In the genomic region with DNA sequence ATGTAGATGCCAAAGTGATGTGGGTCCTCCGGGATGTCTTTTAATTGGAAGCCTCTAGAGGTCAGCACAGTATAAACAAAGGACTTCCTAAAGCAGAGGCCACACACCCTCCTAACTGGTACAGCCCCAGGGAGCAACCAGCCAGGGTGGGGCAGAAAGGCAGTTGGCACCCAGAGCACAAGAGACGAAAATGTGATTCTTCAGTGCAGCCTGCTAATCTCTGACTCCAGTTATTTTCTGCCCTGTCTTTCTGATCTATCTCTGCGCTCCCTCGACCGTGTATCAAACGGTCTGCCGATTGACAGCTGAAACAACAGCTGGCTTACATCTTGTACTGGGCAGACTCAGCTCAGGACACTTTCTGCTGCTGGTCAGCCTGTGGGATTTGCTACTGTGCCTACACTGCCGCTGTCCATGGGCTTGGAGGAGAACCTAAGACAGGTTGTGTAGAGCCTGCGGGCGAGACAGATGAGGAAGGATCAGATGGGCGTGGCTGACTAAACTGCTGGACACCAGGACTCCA, we compare ENCODE assay signal across 8 mouse cellular contexts. TPM values are rescaled to one million over a fixed set of nuclear protein-coding genes. Genes with fewer than 3 reads are reported as not detected.
DNase-seq lines count a peak whose midpoint lies in the region; ATAC-seq and TF ChIP-seq lines count a peak whose summit lies in the region.

No protein-coding gene starts in this region.

- peak overlapping the region; percentile 12; the same call in 1 of the 2 replicates for H3K4me3 ChIP-seq in liver, embryonic 13.5 days (replicated peaks)
- no peak overlapping the region for H3K4me3 ChIP-seq in myocyte

- TF ChIP-seq POLR2A in myocyte (IDR thresholded peaks at IDR 0.05; ENCODE audit: insufficient read length, low read depth) = no peak

- no peak overlapping the region for H3K27ac ChIP-seq in liver, embryonic 13.5 days

- peak; percentile 65 for ATAC-seq in liver, embryonic 13.5 days (ENCODE audit: low read depth)

- peak overlapping the region; percentile 44 for H3K4me2 ChIP-seq in liver, embryonic 13.5 days
- H3K4me2 ChIP-seq in myocyte (ENCODE audit: low read depth) = peak overlapping the region; percentile 72

- no peaks in the 10 kb centered on the region for H3K36me3 ChIP-seq in liver, embryonic 13.5 days
- no peaks in the 10 kb centered on the region for H3K36me3 ChIP-seq in myocyte (ENCODE audit: control insufficient read depth, insufficient read depth)

- 15% methylated on average over 11 of the region's 11 CpGs for WGBS in liver, embryonic 13.5 days (ENCODE audit: insufficient replicate concordance)

- H3K27me3 ChIP-seq in liver, embryonic 13.5 days = peaks cover 44% of the 10 kb centered on the region
- no peaks in the 10 kb centered on the region for H3K27me3 ChIP-seq in myocyte (ENCODE audit: control insufficient read depth, insufficient read depth, insufficient read length)

- H3K9ac ChIP-seq in liver, embryonic 13.5 days = no peak overlapping the region

- no peaks in the 10 kb centered on the region for H3K79me2 ChIP-seq in myocyte (ENCODE audit: control insufficient read depth, insufficient read depth)

- no peak overlapping the region for H3ac ChIP-seq in myocyte (ENCODE audit: control insufficient read depth, insufficient read length)

- DNase-seq in 3T3-L1 (ENCODE audit: low read depth, low spot score) (peak; percentile 88), ES-CJ7 (ENCODE audit: low read depth, low spot score) (peak; percentile 68)
- peak; percentile 72 to 73 for DNase-seq in cerebellum, postnatal 10 days
- peak; percentile 59 to 65 for DNase-seq in heart, adult 9 months (ENCODE audit: low spot score in 2 of 2)
- peak; percentile 56 for DNase-seq in kidney, adult 18-20 months
- DNase-seq in liver, embryonic 13.5 days = peak; percentile 24
- peak; percentile 58 to 69 for DNase-seq in thymus, postnatal 10 days (ENCODE audit: low spot score in 2 of 2)

- peaks cover 14% of the 10 kb centered on the region for H3K4me1 ChIP-seq in liver, embryonic 13.5 days (replicated peaks)

- H3K9me3 ChIP-seq in liver, embryonic 13.5 days (replicated peaks) = no peaks in the 10 kb centered on the region

TF ChIP-seq in myocyte, 11 proteins besides CTCF, POLR2A, EP300 and RAD21:
- no peak for TF ChIP-seq E2F4 (IDR thresholded peaks at IDR 0.05; ENCODE audit: insufficient read depth)
- no peak for TF ChIP-seq REST (IDR thresholded peaks at IDR 0.05; ENCODE audit: insufficient read depth, insufficient read length)
- TF ChIP-seq MAX (IDR thresholded peaks at IDR 0.05; ENCODE audit: low read depth) = no peak
- TF ChIP-seq POLR2AphosphoS2 (IDR thresholded peaks at IDR 0.05; ENCODE audit: insufficient read length, low read depth) = no peak
- TF ChIP-seq MYOD1 (IDR thresholded peaks at IDR 0.05; ENCODE audit: control insufficient read depth in 1 of 3, insufficient read length in 2 of 3, low read depth in 2 of 3) = peak; percentile 61 to 83 (median 82)
- TF ChIP-seq CEBPB (IDR thresholded peaks at IDR 0.05; ENCODE audit: insufficient read depth, poor library complexity, severe bottlenecking) = no peak
- TF ChIP-seq SRF (IDR thresholded peaks at IDR 0.05; ENCODE audit: control insufficient read depth, insufficient read length, low read depth) = no peak
- TF ChIP-seq TCF12 (IDR thresholded peaks at IDR 0.05; ENCODE audit: insufficient read depth, poor library complexity, severe bottlenecking) = peak; percentile 30
- TF ChIP-seq USF1 (IDR thresholded peaks at IDR 0.05; ENCODE audit: low read depth) = no peak
- no peak for TF ChIP-seq TCF3 (IDR thresholded peaks at IDR 0.05; ENCODE audit: insufficient read length, low read depth)
- TF ChIP-seq MYOG (IDR thresholded peaks at IDR 0.05; ENCODE audit: control insufficient read depth in 1 of 3, insufficient read depth in 1 of 3, insufficient read length in 2 of 3, low read depth in 2 of 3) = peak; percentile 25 to 78 (median 61)

RNA-seq across cellular contexts. Expression of gene Mturn, which starts 24.0 kb away (rescaled TPM):
- polyA plus RNA-seq in liver, embryonic 13.5 days (2015; fragmentation: Nextera tagmentation; extraction: Ambion mirVana) = 0.88 and 1.2 TPM in 2 replicates
- polyA plus RNA-seq in myocyte (2012; fragmentation: generic; extraction: Trizol) = 1.4 TPM

Comparison
In these comparisons a context has a peak if more than half of its experiments do, and no peak if none do; other contexts are left out.
1. DNase-seq: peak in every context shown above with its lines; median percentile 88 in 3T3-L1; 72 in cerebellum, postnatal 10 days; 68 in ES-CJ7; 64 in thymus, postnatal 10 days; 62 in heart, adult 9 months; 56 in kidney, adult 18-20 months; 24 in liver, embryonic 13.5 days.